Mouse (Mus musculus): ENCODE results near the gene AU022751. TPM values are rescaled to one million over a fixed set of nuclear protein-coding genes. Genes with fewer than 3 reads are reported as not detected.
"Not testable (repeated sequence)": the region's sequence is repeated elsewhere in the genome, so short reads cannot be mapped to it uniquely, and the experiment has no call there.

The AU022751 gene
- polyA plus RNA-seq (2015; fragmentation: Nextera tagmentation; extraction: Ambion mirVana): 0.11 TPM in 1 of 2 replicates, not detected in the other

DNA sequence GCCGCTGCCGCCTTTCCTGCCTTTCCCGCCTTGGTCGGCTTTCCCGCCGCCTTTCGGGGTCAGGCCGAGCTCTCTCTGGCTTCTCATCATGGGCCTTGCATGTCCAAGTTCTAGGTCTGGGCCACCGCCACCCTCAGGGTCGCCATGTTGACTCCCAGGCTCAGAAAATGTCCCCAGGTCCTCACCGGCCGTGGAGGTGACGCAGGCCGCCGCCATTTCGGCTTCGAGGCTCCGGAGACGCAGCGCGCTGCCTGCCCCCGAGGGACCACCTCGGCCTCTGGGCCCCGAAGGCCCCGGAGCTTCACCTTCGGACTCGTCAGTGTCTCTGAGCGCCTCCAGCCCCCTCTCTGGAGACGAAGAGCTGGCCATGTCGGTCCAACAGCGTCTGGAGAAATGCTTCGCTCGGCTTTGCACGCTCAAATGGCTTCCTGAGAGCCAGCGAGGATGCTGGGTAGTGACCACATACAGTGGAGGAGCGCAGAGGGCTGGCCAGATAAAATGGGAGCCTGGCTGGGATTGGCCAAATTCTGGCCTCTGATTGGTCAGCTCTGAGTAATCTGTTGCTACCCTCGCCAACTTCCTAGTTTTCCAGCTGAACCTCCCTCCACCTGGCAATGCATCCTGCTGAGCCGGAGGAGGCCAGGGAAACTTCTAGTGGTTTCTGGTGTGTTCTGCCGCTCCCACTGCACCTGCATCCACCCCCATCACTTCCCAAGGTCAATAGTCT lies at the start of gene AU022751:
AU022751 (minus strand) TSS at position 466 of the 727 bp plus-strand sequence.
- WGBS: 91% methylated on average over 39 of the region's 39 CpGs
- Histone ChIP-seq H3K9ac (replicated peaks) (no peak within 1 kb of the TSS), H3K4me3 (replicated peaks) (no peak within 1 kb of the TSS), H3K4me2 (replicated peaks) (no peak within 1 kb of the TSS), H3K27ac (no peak within 1 kb of the TSS), H3K4me1 (replicated peaks) (no peaks in the 10 kb centered on the region), H3K9me3 (peaks cover 23% of the 10 kb centered on the region), H3K27me3 (no peaks in the 10 kb centered on the region), H3K36me3 (peaks cover 10% of the 10 kb centered on the region)
- no peak for ATAC-seq

DNA sequence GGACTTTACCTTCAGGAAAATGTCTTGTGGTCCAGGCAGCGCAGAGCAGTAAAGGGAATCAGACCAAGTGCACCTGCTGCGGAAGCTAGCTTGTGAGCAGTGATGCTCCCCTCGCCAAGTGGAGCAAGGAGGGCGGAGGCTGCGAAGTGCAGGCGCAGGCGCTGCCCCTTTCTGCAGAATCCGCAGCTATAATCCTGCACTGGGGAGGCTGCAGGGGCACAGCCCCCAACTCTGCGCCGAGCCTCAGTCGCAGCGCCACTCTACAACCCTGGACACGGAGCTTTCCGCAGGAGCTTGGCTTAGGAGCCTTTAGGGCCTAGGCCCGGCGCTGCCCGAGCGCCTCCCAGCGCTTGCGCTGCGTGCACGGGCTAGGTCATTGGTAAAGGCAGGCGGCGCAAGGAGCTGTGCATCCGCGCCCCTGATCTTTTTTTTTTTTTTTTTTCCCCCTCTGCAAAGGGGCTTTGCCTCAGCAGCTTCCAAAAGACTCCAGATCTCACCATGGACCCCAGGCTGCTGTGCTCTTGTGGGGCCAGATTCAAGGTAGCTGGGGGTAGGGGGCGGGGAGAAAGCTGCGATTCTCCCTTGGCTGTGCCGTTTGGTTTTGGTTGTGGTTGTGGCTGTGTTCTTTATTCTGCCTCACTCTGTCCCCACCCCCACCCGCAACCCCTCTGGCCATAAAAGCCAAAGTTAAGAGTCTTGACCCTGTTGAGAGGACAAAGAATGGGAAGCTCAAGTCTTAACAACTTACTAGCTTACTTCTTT lies 9.0 kb upstream of the AU022751 start:
- no peaks in the 10 kb centered on the region for H3K9me3 ChIP-seq
- H3K36me3 ChIP-seq: no peaks in the 10 kb centered on the region
- peak overlapping the region; percentile 45 for H3K4me3 ChIP-seq (replicated peaks)
- no peaks in the 10 kb centered on the region for H3K27me3 ChIP-seq
- peak overlapping the region; percentile 64 for H3K9ac ChIP-seq (replicated peaks)
- 17% methylated on average over 28 of the region's 30 CpGs for WGBS
- peak overlapping the region; percentile 65 for H3K27ac ChIP-seq
- H3K4me2 ChIP-seq (replicated peaks): peak overlapping the region; percentile 55
- peak; percentile 99 for ATAC-seq
- no peaks in the 10 kb centered on the region for H3K4me1 ChIP-seq (replicated peaks)

DNA sequence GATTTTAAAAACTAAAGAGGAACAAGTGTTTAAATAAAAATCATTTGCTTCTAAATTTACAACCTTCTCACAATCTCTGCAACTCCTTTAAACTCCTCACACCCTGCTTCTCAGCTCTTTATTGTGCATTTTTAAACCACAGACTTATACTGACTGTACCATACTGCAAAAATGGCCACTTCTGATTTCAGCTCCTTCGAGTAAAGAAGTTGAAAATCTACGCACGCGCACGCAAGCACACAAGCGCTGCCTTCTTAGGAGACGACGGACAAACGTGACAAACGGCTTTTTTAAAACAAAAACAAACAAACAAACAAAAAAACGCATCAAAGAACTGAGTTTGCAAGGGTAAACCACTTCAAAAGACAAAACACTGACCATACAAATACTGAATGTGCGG lies 8.3 kb upstream of the AU022751 start:
- Histone ChIP-seq H3K4me2 (replicated peaks) (peak overlapping the region; percentile 55), H3K27me3 (no peaks in the 10 kb centered on the region), H3K9ac (replicated peaks) (peak overlapping the region; percentile 64), H3K4me3 (replicated peaks) (peak overlapping the region; percentile 45), H3K27ac (peak overlapping the region; percentile 65; the same call in 1 of the 2 replicates), H3K4me1 (replicated peaks) (no peaks in the 10 kb centered on the region), H3K36me3 (no peaks in the 10 kb centered on the region), H3K9me3 (no peaks in the 10 kb centered on the region)
- 0 out of 2 replicates have a peak, but pooled peaks have one; percentile 22 for ATAC-seq
- 18% methylated on average over 12 of the region's 12 CpGs for WGBS

DNA sequence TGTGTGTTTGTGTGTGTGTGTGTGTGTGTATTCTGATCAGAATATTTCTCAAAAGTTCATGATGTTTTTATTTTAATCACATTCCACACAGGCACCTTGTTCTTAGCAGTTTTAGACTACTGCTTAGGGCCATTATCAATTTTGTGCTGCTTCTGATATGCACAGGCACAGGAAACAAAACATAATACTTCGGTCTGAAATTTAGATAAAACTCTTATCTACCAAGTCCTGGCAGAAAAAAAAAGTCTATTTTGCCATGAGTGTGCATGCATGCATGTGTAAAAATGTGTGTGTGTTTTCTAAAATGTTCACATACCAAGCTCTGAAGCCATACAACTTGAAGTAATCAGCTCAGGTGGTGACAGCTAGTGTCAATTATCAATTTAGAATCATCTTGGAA lies 21.7 kb downstream of the AU022751 start:
- H3K27me3 ChIP-seq: no peaks in the 10 kb centered on the region
- no peak overlapping the region for H3K27ac ChIP-seq
- no peaks in the 10 kb centered on the region for H3K4me1 ChIP-seq (replicated peaks)
- H3K36me3 ChIP-seq: no peaks in the 10 kb centered on the region
- WGBS: 93% methylated on average over 1 of the region's 1 CpGs
- H3K4me2 ChIP-seq (replicated peaks): no peak overlapping the region
- ATAC-seq: no peak
- H3K9ac ChIP-seq (replicated peaks): no peak overlapping the region
- H3K9me3 ChIP-seq: no peaks in the 10 kb centered on the region
- H3K4me3 ChIP-seq (replicated peaks): no peak overlapping the region

DNA sequence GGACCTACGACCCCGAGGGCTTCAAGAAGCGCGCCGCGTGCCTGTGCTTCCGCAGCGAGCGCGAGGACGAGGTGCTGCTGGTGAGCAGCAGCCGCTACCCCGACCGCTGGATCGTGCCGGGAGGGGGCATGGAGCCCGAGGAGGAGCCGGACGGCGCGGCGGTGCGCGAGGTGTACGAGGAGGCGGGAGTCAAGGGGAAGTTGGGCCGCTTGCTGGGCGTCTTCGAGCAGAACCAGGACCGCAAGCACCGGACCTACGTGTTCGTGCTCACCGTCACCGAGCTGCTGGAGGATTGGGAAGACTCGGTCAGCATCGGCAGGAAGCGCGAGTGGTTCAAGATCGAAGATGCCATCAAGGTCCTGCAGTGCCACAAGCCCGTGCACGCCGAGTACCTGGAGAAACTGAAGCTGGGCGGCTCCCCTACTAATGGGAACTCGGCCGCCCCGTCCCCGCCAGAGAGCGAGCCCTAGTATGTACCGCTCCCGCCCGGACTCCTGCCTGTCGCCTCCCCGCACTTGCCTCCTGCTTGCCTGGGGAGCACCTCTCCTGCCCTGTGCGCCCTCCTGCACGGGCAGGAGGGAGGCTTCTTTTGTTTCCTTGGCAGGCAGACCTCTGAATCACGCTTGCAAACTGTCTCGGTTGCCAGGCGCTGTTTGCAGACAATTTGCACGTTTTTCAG lies 35.1 kb downstream of the AU022751 start:
- Histone ChIP-seq H3K4me2 (replicated peaks) (peak overlapping the region; percentile 56), H3K4me1 (replicated peaks) (peaks cover 11% of the 10 kb centered on the region; the same call in 1 of the 2 replicates), H3K9ac (replicated peaks) (0 out of 2 replicates have a peak overlapping the region, but pooled peaks have one; percentile 55), H3K27ac (peak overlapping the region; percentile 82), H3K4me3 (replicated peaks) (peak overlapping the region; percentile 45)
- H3K36me3 ChIP-seq, H3K9me3 ChIP-seq, H3K27me3 ChIP-seq: not testable (repeated sequence)
- ATAC-seq: peak; percentile 78
- WGBS: 16% methylated on average over 13 of the region's 60 CpGs

DNA sequence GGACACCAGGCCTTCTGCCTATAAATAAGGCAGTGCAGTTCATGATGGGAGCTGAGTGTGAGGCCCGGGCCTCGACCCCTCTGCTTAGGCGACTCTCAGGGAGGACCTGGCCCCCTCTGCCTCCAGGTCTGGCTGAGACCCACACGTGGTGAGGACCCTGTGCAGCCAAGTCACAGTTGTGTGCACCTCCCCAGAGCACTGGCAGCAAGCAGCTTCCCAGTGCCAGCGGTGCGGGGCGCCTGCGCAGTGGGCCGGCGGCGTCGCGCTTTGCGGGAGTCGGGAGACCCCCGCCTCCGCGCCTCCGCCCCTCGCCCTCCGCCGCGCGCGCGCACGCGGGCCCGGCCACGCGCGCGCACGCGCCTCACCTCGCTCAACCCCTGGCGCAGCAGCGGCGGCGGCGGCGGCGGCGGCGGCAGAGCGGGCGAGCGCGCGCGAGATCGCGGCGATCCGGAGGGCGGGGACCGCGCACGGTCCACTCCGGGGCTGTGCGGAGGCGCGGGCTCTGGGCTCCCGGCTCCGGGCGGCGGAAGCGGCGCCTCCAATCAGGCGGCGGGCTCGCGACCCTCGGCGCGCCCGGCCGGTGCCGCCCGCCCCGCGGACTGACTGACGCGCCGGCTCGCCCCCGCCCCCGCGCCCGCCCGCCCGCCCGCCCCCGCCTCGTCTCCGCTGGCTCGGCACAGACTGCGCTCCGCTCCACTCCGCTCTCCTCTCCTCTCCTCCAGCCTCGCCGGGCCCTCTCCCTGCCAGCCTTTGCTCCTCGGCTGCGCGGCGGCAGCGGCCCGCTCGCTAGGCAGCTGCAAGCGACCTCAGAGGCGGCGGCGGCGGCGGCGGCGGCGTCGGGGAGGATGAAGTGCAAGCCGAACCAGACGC lies 35.9 kb downstream of the AU022751 start, which contains the start of gene Nudt11:
Nudt11 (plus strand) TSS at position 388 of the 870 bp plus-strand sequence.
- peak; percentile 94 for ATAC-seq
- H3K9me3 ChIP-seq, H3K27me3 ChIP-seq, H3K36me3 ChIP-seq: not testable (repeated sequence)
- Histone ChIP-seq H3K4me3 (replicated peaks) (peak within 1 kb of the TSS; percentile 45), H3K9ac (replicated peaks) (0 out of 2 replicates have a peak within 1 kb of the TSS, but pooled peaks have one; percentile 41), H3K27ac (peak within 1 kb of the TSS; percentile 82), H3K4me1 (replicated peaks) (peaks cover 11% of the 10 kb centered on the region; the same call in 1 of the 2 replicates), H3K4me2 (replicated peaks) (peak within 1 kb of the TSS; percentile 56)
- no CpG with 5 or more reads among the region's 121 CpGs for WGBS

Small RNAs within 50 kb of the gene (microRNA-seq; reads per million reads assigned to microRNA genes)
- gene Gm27360: not detected

Other genes with a start within 250 kb of the AU022751 start
- gene Nudt11, start 36.0 kb downstream of the AU022751 start, polyA plus RNA-seq (2015; fragmentation: Nextera tagmentation; extraction: Ambion mirVana): 17.4 and 19.0 TPM in 2 replicates
- 52.0 and 52.7 TPM in 2 replicates for gene Nudt10, start 89.6 kb upstream of the AU022751 start, polyA plus RNA-seq (2015; fragmentation: Nextera tagmentation; extraction: Ambion mirVana)
- 0.08 TPM in 1 of 2 replicates, not detected in the other for gene Bmp15, start 237.3 kb upstream of the AU022751 start, polyA plus RNA-seq (2015; fragmentation: Nextera tagmentation; extraction: Ambion mirVana)

All from midbrain, embryonic 13.5 days (tissue).